Mouse (Mus musculus): ENCODE measurements around the gene Slc7a4. TPM values are rescaled to one million over a fixed set of nuclear protein-coding genes. Genes with fewer than 3 reads are reported as not detected.
"Not testable (repeated sequence)": the region's sequence is repeated elsewhere in the genome, so short reads cannot be mapped to it uniquely, and the experiment has no call there.

Gene Slc7a4
- total RNA-seq, 2 experiments from 2014 or later = 89.6 to 101 TPM

GRCm38 (mm10) chr16:17564221-17564620 is 18.8 kb downstream of the Slc7a4 start:
- no peak for DNase-seq (ENCODE audit: low spot score in 2 of 2)
- intact Hi-C loops (cut with DNase I) = no loop called here

- intact Hi-C loops (cut with DNase I) = no loop called here
- no peak for DNase-seq (ENCODE audit: low spot score in 2 of 2)
These were observed 19.4 kb downstream of the Slc7a4 start for GRCm38 (mm10) chr16:17563580-17563979.

- intact Hi-C loops (cut with DNase I) = no loop called here
- DNase-seq (ENCODE audit: low spot score in 2 of 2) = peak in 1 of 2 experiments; percentile 33
These were observed 21.2 kb downstream of the Slc7a4 start, which contains the start of gene P2rx6 for GRCm38 (mm10) chr16:17561751-17562208. Gene P2rx6, plus strand, starts transcription at chr16:17561885.

- no peak for DNase-seq (ENCODE audit: low spot score in 2 of 2)
- intact Hi-C loops (cut with DNase I) = no loop called here
These were observed 21.8 kb downstream of the Slc7a4 start, which contains the start of gene Lrrc74b for GRCm38 (mm10) chr16:17561128-17561750. Gene Lrrc74b, minus strand, starts transcription at chr16:17561247.

- intact Hi-C loops (cut with DNase I) = loop anchor here (2.0 kb wide), 1 partner anchor 59 kb away; the partner anchor contains the start of gene Smpd4
- DNase-seq (ENCODE audit: low spot score in 2 of 2) = no peak
These were observed 23.5 kb downstream of the Slc7a4 start for GRCm38 (mm10) chr16:17559396-17560027.

GRCm38 (mm10) chr16:17558811-17559210 is 24.2 kb downstream of the Slc7a4 start:
- DNase-seq (ENCODE audit: low spot score in 2 of 2) = no peak
- intact Hi-C loops (cut with DNase I) = loop anchor here (2.0 kb wide), 1 partner anchor 60 kb away; the partner anchor contains the start of gene Smpd4

GRCm38 (mm10) chr16:17557947-17558480 is 25.0 kb downstream of the Slc7a4 start:
- peak; percentile 53 to 81 for DNase-seq (ENCODE audit: low spot score in 2 of 2)
- intact Hi-C loops (cut with DNase I) = loop anchor here (2.0 kb wide), 1 partner anchor 61 kb away; the partner anchor contains the start of gene Smpd4

GRCm38 (mm10) chr16:17556907-17557306 is 26.1 kb downstream of the Slc7a4 start:
- intact Hi-C loops (cut with DNase I) = no loop called here
- no peak for DNase-seq (ENCODE audit: low spot score in 2 of 2)

- DNase-seq (ENCODE audit: low spot score in 2 of 2) = no peak
- intact Hi-C loops (cut with DNase I) = no loop called here
These were observed 26.8 kb downstream of the Slc7a4 start for GRCm38 (mm10) chr16:17556180-17556579.

- intact Hi-C loops (cut with DNase I); DNase-seq (ENCODE audit: low spot score in 2 of 2): not testable (repeated sequence)
These were observed 28.3 kb downstream of the Slc7a4 start for GRCm38 (mm10) chr16:17554702-17555101.

GRCm38 (mm10) chr16:17553910-17554685 is 28.9 kb downstream of the Slc7a4 start:
- peak in 1 of 2 experiments; percentile 35 for DNase-seq (ENCODE audit: low spot score in 2 of 2)
- intact Hi-C loops (cut with DNase I) = no loop called here

- no peak for DNase-seq (ENCODE audit: low spot score in 2 of 2)
- intact Hi-C loops (cut with DNase I) = no loop called here
These were observed 30.2 kb downstream of the Slc7a4 start for GRCm38 (mm10) chr16:17552837-17553236.

GRCm38 (mm10) chr16:17542632-17543031 is 40.4 kb downstream of the Slc7a4 start:
- intact Hi-C loops (cut with DNase I) = no loop called here
- DNase-seq (ENCODE audit: low spot score in 2 of 2) = no peak

GRCm38 (mm10) chr16:17536584-17536983 is 46.4 kb downstream of the Slc7a4 start:
- DNase-seq (ENCODE audit: low spot score in 2 of 2) = no peak
- intact Hi-C loops (cut with DNase I) = loop anchor here (10.0 kb wide), 1 partner anchor 132 kb away; the partner anchor contains the start of genes Pi4ka and Snap29

- no peak for DNase-seq (ENCODE audit: low spot score in 2 of 2)
- intact Hi-C loops (cut with DNase I) = loop anchor here (5.0 to 10.0 kb wide), 2 partner anchors 61 to 128 kb away; partner anchors contain the start of genes Pi4ka and Snap29
These were observed 50.2 kb downstream of the Slc7a4 start for GRCm38 (mm10) chr16:17532676-17533329.

GRCm38 (mm10) chr16:17532271-17532670 is 50.7 kb downstream of the Slc7a4 start:
- intact Hi-C loops (cut with DNase I) = loop anchor here (5.0 to 10.0 kb wide), 2 partner anchors 60 to 127 kb away; partner anchors contain the start of genes Pi4ka and Snap29
- no peak for DNase-seq (ENCODE audit: low spot score in 2 of 2)

GRCm38 (mm10) chr16:17530640-17531288 is 52.2 kb downstream of the Slc7a4 start, which contains the start of gene Thap7:
Gene Thap7, minus strand, starts transcription at chr16:17531136.
- intact Hi-C loops (cut with DNase I) = loop anchor here (5.0 to 10.0 kb wide), 2 partner anchors 58 to 126 kb away; partner anchors contain the start of genes Pi4ka and Snap29
- peak; percentile 96 to 97 for DNase-seq (ENCODE audit: low spot score in 2 of 2)

- DNase-seq (ENCODE audit: low spot score in 2 of 2) = no peak
- intact Hi-C loops (cut with DNase I) = loop anchor here (5.0 to 10.0 kb wide), 2 partner anchors 58 to 125 kb away; partner anchors contain the start of genes Pi4ka and Snap29
These were observed 52.9 kb downstream of the Slc7a4 start for GRCm38 (mm10) chr16:17529981-17530586.
